Mouse (Mus musculus) right cerebral cortex, adult 18-20 months (tissue): Measurements from ENCODE around the gene Ak4.
"Not testable (repeated sequence)": the region's sequence is repeated elsewhere in the genome, so short reads cannot be mapped to it uniquely, and the experiment has no call there.

Source experiments
- DNase-seq: peaks from one replicate; pipeline ENCODE4 v3.0.0; 2022; ENCODE audit warnings: mixed read lengths

The Ak4 gene

GRCm38 (mm10) chr4:101424495-101424894 is 5.4 kb downstream of the Ak4 start:
- no peak for DNase-seq

DNA sequence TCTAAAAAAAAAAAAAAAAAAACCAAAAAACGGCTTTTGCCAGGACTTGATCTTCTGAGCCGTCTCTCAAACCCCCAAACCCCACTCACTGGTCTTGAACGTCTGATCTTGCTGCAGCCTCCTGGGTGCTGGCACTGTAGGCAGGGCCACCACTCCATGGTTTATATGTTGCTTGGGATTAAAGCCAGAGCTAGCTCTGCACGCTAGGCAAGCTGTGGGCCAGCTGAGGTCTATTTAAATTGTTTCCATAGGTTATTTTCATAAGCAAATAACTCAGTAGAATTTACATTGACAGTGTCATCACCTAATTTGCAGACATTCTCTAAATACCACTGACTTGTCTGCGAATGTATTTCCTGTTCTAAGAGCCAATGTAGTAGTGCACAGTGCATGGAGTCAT is 6.0 kb downstream of the Ak4 start:
- DNase-seq: no peak

DNA sequence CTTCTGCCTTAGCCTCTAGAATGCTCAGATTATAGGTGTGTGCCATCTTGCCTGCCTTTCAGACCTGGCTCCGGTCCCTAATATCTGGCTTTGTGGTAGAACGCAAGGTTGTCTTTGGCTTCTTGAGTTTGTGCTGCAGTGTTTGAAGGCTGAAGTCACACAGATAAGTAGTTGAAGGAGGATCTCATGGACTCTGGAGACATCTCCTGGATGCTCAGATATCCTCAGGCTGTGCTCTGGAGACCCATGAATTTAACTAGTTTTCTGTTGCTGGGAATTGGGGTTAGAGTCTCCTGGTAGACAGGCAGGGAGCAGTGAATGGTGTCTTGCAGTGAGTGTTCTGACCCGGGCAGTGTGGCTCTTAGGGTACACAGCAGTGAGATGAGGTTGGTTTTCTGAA is 6.6 kb downstream of the Ak4 start:
- DNase-seq: no peak

GRCm38 (mm10) chr4:101426566-101426965 is 7.5 kb downstream of the Ak4 start:
- no peak for DNase-seq

GRCm38 (mm10) chr4:101427886-101428680 is 9.0 kb downstream of the Ak4 start:
- DNase-seq: no peak

DNA sequence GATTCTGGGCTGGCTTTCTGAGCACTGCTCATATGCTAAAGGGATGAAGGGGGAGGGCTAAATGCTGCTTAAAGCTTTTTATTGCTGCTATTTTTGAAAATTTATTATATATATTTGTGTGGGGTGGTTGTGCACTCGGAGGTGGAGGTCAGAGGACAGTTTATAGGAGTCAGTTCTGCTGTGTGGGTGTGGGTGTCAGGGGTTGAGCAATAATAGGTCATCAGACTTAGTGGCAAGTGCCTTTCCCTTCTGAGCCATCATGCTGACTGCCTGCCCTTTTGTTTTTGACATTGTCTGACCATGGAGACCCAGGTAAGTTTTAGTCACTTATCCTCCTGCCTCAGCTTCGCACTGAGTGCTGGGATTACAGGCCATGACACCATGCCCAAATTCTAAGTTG is 10.0 kb downstream of the Ak4 start:
- DNase-seq: no peak

DNA sequence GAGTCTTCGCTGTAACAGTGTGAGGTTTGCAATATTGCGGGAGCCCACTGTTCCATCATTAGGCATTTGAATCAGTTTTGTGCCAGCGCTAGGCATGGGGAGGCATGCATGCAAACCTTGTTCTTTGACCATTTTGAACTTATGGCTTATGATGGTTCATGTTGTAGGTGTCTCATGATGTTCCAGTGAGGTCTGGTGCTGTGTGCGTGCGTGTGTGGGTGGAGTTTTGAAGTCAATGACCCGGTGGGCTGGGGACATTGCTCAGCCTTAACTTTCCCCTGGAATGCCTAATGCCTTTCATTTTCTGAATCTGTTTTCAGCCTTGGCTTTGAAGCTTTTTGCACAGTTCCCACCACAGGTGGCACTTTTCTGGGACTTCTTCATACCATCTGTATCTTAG is 10.9 kb downstream of the Ak4 start:
- DNase-seq: no peak

- DNase-seq: peak; percentile 88
Observed at GRCm38 (mm10) chr4:101436761-101437512, 17.9 kb downstream of the Ak4 start.

DNA sequence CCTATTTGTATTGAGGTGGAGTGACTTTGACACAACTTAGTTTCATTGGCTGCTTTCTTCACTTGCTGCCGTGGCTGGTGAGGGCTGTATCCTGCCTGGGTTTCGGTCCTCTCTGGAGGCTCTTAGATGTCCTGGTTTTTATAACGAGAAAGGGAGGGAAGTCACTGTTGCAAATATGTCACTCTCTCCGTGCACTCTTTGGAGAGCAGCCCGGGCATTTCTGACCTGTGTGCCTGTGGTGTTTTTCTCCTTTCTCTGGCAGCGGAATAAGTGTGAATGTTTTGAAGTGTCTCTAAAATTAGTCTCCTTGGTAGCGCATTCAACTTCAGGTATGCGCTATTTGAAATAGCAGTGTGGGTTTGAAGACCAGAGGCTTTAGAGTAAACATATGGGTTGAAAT is 19.2 kb downstream of the Ak4 start:
- DNase-seq: no peak

- DNase-seq: no peak
Observed at GRCm38 (mm10) chr4:101439738-101440389, 20.8 kb downstream of the Ak4 start.

DNA sequence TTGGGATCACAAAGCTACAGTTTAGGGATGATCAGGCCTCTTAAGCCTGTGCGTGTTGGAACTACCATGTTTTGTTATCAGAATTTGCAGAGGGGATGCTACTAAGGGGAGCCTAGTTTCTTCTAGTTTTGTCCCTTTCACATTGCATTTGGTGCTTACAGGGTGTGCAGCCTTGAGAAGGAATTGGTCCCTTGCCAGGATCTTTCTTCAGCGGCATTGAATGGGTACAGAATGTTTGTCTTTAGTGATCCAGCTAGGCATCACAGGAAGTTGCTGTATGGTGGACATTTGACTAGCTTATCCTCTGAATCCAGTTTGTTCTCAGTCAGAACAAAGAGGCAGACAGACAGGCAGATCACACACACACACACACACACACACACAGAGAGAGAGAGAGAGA is 23.7 kb downstream of the Ak4 start:
- no peak for DNase-seq

DNA sequence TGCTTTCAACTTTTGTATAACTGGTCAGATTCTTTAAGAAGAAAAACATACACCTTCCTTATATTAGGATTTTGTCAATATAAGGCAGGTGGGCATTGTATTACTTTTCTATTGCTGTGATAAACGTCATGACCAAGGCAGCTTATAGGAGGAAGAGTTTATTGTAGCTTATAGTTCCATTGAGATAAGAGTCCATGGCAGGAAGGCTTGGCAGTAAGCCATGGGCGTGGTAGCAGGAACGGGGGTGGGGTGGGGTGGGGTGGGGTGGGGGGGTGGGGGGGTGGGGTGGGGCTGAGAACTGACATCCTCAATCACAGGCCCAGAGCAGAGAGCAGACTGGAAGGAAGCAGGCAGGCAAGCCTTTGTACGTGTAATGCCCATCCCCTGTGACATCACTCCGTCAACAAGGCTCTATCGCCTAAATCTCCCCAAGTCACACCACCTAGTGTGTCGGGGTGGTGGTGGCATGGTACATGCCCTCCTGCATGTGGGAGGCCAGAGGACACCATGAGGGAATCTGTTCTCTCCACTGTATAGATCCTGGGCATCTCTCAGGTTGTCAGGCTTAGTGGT is 24.4 kb downstream of the Ak4 start:
- DNase-seq: no peak

DNA sequence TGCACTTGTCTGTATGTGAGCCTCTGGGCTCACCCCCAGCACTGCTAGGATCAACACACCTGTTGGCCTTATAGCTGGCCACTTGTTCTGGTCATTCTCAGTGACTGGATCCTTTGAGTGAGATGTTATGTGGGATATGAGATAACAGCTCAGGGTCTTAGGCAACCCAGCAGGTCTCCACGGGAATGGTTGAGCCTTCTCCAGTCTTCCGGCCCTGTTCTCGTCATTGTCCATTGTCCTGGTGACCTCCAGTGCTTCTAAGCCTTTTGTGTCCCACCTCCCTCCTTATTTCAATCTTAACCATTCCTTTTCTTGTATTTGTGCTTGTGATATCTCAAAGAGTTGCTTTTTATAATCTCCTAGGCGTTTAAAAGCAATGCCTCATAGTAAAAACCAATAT is 26.6 kb downstream of the Ak4 start:
- DNase-seq: no peak

GRCm38 (mm10) chr4:101446606-101447005 is 27.5 kb downstream of the Ak4 start:
- not testable (repeated sequence) for DNase-seq

- DNase-seq: no peak
Observed at GRCm38 (mm10) chr4:101448701-101449100, 29.6 kb downstream of the Ak4 start.

DNA sequence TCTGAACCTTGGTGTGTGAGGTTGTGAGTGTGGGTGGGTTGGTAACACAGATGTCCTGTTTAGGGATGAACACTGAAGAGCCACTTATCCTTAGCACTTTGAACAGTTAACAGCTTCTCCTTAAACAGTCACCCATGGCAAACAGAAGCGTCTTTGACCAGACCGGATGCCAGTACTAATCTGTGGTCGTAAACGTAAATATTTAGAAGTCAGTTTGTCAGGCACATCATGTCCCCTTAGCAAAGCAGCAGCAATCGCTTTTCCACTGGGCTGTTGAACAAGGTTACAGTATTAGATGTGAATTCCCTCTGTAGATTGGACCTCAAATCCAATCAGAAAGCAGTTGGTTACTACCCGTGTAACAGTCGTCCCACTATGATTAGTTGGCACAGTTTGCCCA is 30.3 kb downstream of the Ak4 start:
- no peak for DNase-seq

DNA sequence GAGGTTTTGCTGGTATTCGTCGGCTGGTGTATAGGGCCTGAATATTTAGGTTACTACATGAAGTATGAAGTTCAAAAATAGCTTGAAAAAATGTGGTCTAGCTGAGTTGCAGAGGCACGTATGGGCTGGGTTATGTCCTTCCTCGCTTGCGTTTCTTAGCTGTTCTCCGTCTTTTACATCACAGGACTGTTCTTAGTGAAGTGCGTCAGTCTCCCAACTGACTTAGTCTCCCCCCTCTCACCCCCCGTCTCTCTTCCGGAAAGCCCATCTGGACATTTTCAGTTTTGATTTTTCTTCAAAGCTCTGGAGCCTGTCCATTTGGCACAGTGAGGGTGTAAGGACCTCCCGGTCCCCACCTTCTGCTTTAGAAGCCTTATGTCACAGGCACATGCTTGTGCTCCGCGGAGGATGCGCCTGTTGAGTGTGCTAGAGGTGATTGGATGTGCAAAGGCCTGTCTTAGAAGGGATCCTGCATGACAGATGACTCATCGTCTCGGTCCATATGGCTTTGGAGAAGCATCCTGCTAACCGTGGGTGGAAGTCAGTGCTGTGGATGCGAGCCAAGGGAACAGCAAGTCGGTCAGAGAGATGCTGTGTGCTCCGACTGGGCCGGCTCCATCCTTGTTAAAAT is 31.2 kb downstream of the Ak4 start:
- DNase-seq: peak; percentile 92

DNA sequence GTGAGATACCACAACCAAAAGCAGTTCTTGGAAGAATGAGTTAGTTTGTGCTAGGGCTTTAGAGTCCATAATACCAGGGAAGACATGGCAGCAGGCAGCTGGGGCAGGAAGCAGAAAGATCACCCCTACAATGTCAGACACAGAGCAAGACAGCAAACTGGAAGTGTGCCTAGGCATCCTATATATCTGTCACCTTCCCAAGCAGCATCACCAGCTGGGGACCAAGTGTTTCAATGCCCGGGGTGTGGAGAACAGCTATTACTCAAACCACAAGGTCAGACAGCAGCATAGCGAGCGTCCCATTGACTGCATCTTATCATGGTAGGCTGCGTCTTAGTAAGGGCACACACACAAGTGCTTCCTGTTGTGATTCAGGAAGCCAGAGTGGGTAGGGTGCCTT is 32.0 kb downstream of the Ak4 start:
- DNase-seq: no peak

- no peak for DNase-seq
Observed at GRCm38 (mm10) chr4:101452829-101453228, 33.8 kb downstream of the Ak4 start.

- DNase-seq: no peak
Observed at GRCm38 (mm10) chr4:101457176-101457575, 38.1 kb downstream of the Ak4 start.

DNA sequence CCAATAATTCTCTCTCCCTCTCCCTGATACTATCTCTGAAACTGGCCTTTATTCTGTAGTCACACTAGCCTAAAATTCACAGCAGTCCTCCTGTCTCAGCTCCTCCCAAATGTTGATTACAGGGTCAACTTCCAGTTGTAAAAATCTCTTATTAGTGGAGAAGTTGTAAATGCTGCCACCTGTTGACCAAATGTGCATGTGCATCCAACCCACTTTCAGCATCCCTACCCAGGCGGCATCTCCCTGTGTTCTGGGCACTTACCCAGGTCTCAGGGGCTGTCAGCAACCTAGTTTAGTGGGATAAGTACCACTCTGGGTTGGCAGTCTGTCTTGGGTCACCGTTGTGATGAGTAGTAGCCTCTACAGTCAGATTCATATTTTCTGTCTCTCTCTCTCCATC is 39.3 kb downstream of the Ak4 start:
- DNase-seq: peak; percentile 54

- DNase-seq: peak; percentile 13
Observed at GRCm38 (mm10) chr4:101459358-101459757, 40.3 kb downstream of the Ak4 start.

DNA sequence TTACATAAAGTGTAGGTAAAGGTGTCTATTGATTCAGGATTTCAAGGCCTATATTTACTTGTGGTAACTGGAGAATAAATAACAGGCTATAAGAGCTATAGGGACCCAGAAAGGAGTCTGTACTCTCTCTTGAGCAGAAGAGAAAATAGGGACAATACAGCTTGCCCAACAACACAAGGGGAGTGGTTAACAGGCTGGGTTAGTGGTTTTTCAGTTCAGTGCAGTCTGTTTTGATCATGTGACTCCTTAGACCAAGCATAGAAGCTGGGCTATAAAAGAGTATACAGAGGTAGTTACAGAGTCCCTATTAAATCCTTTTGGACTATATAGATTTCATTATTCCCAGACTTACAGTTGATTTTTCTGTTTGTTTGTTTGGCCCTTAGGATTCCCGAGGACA is 41.0 kb downstream of the Ak4 start:
- no peak for DNase-seq
